Mouse (Mus musculus): ENCODE results near the gene Lypd5.

The Lypd5 gene

GRCm38 (mm10) chr7:24357899-24358298, 8.9 kb downstream of the Lypd5 start:
- no peak for ATAC-seq (ENCODE audit: insufficient number of reproducible peaks, low FRiP score, low TSS enrichment)

- no peak for ATAC-seq (ENCODE audit: insufficient number of reproducible peaks, low FRiP score, low TSS enrichment)
Observed at GRCm38 (mm10) chr7:24359269-24359668, 10.3 kb downstream of the Lypd5 start.

GRCm38 (mm10) chr7:24361001-24361400, 12.0 kb downstream of the Lypd5 start:
- no peak for ATAC-seq (ENCODE audit: insufficient number of reproducible peaks, low FRiP score, low TSS enrichment)

GRCm38 (mm10) chr7:24363228-24363627, 14.2 kb downstream of the Lypd5 start:
- ATAC-seq (ENCODE audit: insufficient number of reproducible peaks, low FRiP score, low TSS enrichment) = no peak

- peak; percentile 72; the same call in 1 of the 2 replicates for ATAC-seq (ENCODE audit: insufficient number of reproducible peaks, low FRiP score, low TSS enrichment)
Observed at GRCm38 (mm10) chr7:24364827-24365226, 15.8 kb downstream of the Lypd5 start.

- ATAC-seq (ENCODE audit: insufficient number of reproducible peaks, low FRiP score, low TSS enrichment) = no peak
Observed at GRCm38 (mm10) chr7:24365258-24366014, 16.4 kb downstream of the Lypd5 start.

GRCm38 (mm10) chr7:24366716-24367632, 18.0 kb downstream of the Lypd5 start:
- no peak for ATAC-seq (ENCODE audit: insufficient number of reproducible peaks, low FRiP score, low TSS enrichment)

- no peak for ATAC-seq (ENCODE audit: insufficient number of reproducible peaks, low FRiP score, low TSS enrichment)
Observed at GRCm38 (mm10) chr7:24368226-24368625, 19.2 kb downstream of the Lypd5 start.

GRCm38 (mm10) chr7:24368946-24369345, 19.9 kb downstream of the Lypd5 start:
- ATAC-seq (ENCODE audit: insufficient number of reproducible peaks, low FRiP score, low TSS enrichment) = no peak

GRCm38 (mm10) chr7:24369731-24370541, 20.9 kb downstream of the Lypd5 start, which contains the start of gene Kcnn4:
TSS of gene Kcnn4 (plus strand) at chr7:24370263.
- no peak for ATAC-seq (ENCODE audit: insufficient number of reproducible peaks, low FRiP score, low TSS enrichment)

GRCm38 (mm10) chr7:24371012-24371808, 22.2 kb downstream of the Lypd5 start:
- no peak for ATAC-seq (ENCODE audit: insufficient number of reproducible peaks, low FRiP score, low TSS enrichment)

GRCm38 (mm10) chr7:24371809-24372145, 22.8 kb downstream of the Lypd5 start:
- no peak for ATAC-seq (ENCODE audit: insufficient number of reproducible peaks, low FRiP score, low TSS enrichment)

- no peak for ATAC-seq (ENCODE audit: insufficient number of reproducible peaks, low FRiP score, low TSS enrichment)
Observed at GRCm38 (mm10) chr7:24372300-24372699, 23.3 kb downstream of the Lypd5 start.

GRCm38 (mm10) chr7:24372786-24373185, 23.8 kb downstream of the Lypd5 start:
- no peak for ATAC-seq (ENCODE audit: insufficient number of reproducible peaks, low FRiP score, low TSS enrichment)

- no peak for ATAC-seq (ENCODE audit: insufficient number of reproducible peaks, low FRiP score, low TSS enrichment)
Observed at GRCm38 (mm10) chr7:24373538-24374379, 24.8 kb downstream of the Lypd5 start.

- ATAC-seq (ENCODE audit: insufficient number of reproducible peaks, low FRiP score, low TSS enrichment) = no peak
Observed at GRCm38 (mm10) chr7:24376456-24376855, 27.5 kb downstream of the Lypd5 start.

GRCm38 (mm10) chr7:24377091-24377865, 28.3 kb downstream of the Lypd5 start:
- no peak for ATAC-seq (ENCODE audit: insufficient number of reproducible peaks, low FRiP score, low TSS enrichment)

- no peak for ATAC-seq (ENCODE audit: insufficient number of reproducible peaks, low FRiP score, low TSS enrichment)
Observed at GRCm38 (mm10) chr7:24378049-24378701, 29.2 kb downstream of the Lypd5 start.

All from cerebellum, adult (tissue).